Mouse (Mus musculus): ENCODE data around the gene Zfp715.
"Not testable (repeated sequence)": the region's sequence is repeated elsewhere in the genome, so short reads cannot be mapped to it uniquely, and the experiment has no call there.

The Zfp715 gene

GRCm38 (mm10) chr7:43313013-43313428, at the start of gene Zfp715:
Gene Zfp715, minus strand, starts transcription at chr7:43313294.
- DNase-seq (ENCODE audit: low read depth, low spot score), result peak; percentile 85

GRCm38 (mm10) chr7:43362021-43362420, 48.9 kb upstream of the Zfp715 start:
- DNase-seq (ENCODE audit: low read depth, low spot score), result no peak

DNA sequence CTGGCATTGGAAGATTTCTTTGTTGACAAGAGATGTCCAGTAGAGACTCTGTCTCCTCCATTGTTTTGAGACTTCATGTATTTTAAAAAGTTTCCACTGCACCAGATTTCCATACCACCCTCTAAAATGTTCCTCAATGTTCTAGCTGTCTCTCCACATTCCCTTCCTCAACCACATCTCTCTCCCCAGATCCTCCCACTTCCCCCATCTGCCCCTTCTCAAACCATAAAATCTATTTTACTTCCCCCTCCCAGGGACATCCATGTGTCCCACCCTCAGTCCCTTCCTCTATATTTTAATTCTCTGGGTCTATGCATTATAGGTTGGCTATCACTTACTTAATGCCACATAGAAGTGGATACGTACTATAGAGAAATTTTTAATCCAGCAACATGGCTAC, 48.3 kb upstream of the Zfp715 start:
- no peak for DNase-seq (ENCODE audit: low read depth, low spot score)

GRCm38 (mm10) chr7:43358556-43358955, 45.5 kb upstream of the Zfp715 start:
- no peak for DNase-seq (ENCODE audit: low read depth, low spot score)

- DNase-seq (ENCODE audit: low read depth, low spot score), result no peak
Measured at GRCm38 (mm10) chr7:43354893-43355835, 42.1 kb upstream of the Zfp715 start.

- DNase-seq (ENCODE audit: low read depth, low spot score), result no peak
Measured at GRCm38 (mm10) chr7:43353758-43354157, 40.7 kb upstream of the Zfp715 start.

- no peak for DNase-seq (ENCODE audit: low read depth, low spot score)
Measured at GRCm38 (mm10) chr7:43353118-43353517, 40.0 kb upstream of the Zfp715 start.

GRCm38 (mm10) chr7:43351154-43351553, 38.1 kb upstream of the Zfp715 start, which contains the start of gene Siglecf:
Gene Siglecf, plus strand, starts transcription at chr7:43351341.
- no peak for DNase-seq (ENCODE audit: low read depth, low spot score)

- not testable (repeated sequence) for DNase-seq (ENCODE audit: low read depth, low spot score)
Measured at GRCm38 (mm10) chr7:43349623-43350022, 36.5 kb upstream of the Zfp715 start.

DNA sequence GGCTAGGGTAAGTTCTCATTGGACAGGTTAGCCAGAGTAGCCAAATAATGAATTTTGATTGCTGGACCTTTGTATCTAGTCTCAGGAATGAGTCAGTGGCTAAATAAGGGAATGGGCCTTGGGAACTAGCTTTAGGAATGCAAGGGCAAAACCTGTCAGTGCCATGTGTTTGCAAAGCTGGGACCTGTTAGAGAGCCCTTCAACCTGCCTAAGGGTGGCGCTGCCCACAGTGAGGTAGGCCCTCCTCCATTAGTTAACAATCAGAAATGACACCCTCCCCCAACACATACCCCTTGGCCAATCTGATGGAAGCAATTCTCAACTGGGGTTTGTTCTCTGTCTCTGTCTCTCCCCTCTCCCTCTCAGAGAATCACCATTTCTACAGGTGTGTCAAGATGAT, 33.5 kb upstream of the Zfp715 start:
- no peak for DNase-seq (ENCODE audit: low read depth, low spot score)

GRCm38 (mm10) chr7:43346148-43346547, 33.1 kb upstream of the Zfp715 start:
- no peak for DNase-seq (ENCODE audit: low read depth, low spot score)

- no peak for DNase-seq (ENCODE audit: low read depth, low spot score)
Measured at GRCm38 (mm10) chr7:43344491-43344890, 31.4 kb upstream of the Zfp715 start.

DNA sequence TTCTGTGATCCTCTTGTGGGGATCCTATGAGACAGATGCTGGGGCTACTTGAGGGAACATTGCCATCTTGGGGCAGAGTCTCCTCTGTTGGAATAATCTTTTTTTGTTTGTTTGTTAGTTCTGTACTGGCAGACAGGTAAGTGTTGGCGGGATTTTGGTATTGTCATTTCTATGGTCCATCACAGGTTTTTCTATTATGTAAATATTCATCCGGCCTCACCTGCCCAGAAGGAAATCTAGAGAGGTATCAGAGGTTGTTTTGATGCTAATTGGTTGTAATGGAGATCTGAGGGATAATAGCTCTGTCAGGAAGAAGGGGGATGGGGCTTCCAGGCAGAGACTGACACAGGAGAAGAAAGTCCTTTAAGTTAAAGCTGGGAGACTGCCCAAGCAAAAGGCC, 30.9 kb upstream of the Zfp715 start:
- DNase-seq (ENCODE audit: low read depth, low spot score), result no peak

GRCm38 (mm10) chr7:43343191-43343590, 30.1 kb upstream of the Zfp715 start:
- DNase-seq (ENCODE audit: low read depth, low spot score), result no peak

GRCm38 (mm10) chr7:43340771-43341170, 27.7 kb upstream of the Zfp715 start:
- no peak for DNase-seq (ENCODE audit: low read depth, low spot score)

DNA sequence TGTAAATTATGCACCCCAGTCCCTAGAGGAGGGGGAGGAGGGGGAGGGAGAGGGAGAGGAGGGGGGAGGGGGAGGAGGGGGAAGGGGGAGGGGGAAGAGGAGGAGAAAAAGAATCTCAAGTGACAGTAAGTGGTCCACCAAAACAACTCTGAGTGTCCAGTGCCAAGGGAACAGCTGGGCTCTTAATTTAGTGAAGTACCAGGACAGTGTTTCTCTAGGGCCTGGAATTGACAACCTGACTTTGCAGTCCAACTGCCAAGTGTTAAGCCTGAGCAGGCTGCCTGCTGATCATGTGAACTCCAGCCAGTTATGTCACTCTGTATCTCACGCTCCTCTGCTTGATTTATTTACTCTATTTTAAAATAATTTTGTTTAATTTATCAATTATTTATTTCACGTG, 20.8 kb upstream of the Zfp715 start:
- DNase-seq (ENCODE audit: low read depth, low spot score), result no peak

- no peak for DNase-seq (ENCODE audit: low read depth, low spot score)
Measured at GRCm38 (mm10) chr7:43333203-43333602, 20.1 kb upstream of the Zfp715 start.

DNA sequence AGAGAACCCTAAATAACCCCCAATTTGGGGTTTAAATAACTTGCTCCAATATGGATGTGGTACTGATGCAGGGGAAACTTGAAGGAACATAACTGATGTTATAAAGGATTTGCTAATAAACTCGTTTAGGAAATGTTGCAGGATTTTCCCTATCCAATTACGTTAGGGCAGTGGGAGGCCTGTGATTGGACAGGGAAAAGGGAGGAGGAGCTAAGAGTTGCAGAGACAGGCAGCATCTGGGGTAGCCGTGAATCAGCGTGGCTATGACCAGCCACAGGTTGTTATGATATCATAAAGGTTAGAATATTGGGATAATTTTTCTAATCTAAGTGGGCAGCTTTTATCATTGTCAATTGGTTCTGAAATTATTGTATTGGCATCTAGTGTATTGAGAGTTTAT, 15.0 kb upstream of the Zfp715 start:
- no peak for DNase-seq (ENCODE audit: low read depth, low spot score)

- DNase-seq (ENCODE audit: low read depth, low spot score), result no peak
Measured at GRCm38 (mm10) chr7:43326223-43326780, 13.2 kb upstream of the Zfp715 start.

DNA sequence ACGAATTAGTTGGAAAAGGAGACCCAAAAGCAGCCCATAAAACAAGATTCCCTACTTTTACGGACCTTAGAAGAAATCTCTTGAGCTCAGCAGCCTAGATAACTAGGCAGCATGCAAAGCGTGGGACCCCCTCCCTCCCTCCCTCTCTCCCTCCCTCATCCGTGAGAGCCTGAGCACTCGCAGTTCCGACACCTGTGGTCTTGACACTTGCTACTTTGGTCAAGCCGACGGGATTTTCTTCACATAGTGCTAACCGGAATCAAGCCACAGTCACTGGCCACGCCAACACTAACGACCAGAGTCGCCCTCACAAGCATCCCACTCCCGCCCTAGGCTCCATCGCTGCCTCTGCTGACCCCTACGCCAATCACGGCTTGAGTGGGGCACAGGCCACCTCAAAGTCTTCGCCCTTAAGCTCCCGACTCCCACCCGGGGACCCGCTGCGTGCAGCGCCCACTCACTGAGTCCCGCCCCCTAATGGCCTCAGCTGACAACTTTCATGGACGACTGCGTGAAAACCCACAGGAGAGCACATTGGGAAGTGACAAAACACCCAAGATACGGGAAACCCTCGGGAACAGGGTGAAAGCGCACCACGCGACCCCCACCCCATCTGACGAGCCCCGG, 595 bp downstream of the Zfp715 start:
- DNase-seq (ENCODE audit: low read depth, low spot score), result no peak

DNA sequence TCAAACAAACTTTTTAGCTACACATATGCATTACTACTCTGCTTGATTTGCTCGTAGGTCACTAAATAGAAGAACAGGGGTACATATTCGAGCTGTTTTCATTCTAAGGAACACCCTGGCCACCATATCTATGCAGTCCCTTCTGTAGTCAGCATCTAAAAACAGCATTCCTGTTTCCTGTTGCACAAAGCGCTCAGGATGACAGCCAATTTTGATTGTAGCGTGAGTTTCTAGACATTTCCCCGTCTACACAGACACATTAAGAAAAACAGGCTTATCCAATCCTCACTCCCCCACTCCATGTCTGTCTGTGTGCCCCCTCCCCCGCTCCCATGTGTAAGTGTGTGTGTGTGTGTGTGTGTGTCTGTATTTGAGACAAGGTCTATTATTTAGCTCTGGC, 1.5 kb downstream of the Zfp715 start:
- DNase-seq (ENCODE audit: low read depth, low spot score), result no peak

- no peak for DNase-seq (ENCODE audit: low read depth, low spot score)
Measured at GRCm38 (mm10) chr7:43309069-43309468, 4.0 kb downstream of the Zfp715 start.

DNA sequence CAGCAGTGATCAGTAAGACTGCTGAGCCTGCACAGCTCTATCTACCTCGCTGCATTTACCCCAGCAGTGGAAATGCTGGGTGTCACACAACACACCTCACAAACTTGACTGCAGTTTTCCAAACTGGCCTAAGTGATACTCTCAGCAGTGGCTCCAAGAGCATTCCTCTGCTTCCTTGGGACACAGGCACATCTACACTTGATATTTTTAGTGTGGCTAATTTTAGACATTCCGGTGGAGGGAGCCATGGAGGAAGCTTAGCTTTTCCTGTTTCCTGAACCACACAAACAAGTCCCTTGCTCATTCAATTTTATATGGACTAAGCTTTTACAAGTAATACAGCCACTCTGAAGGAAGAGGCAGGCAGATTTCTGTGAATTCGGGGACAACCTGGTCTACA, 7.9 kb downstream of the Zfp715 start:
- no peak for DNase-seq (ENCODE audit: low read depth, low spot score)

Data from embryo, embryonic 11.5 days (tissue).